Mouse (Mus musculus): ENCODE results near the gene Coro6. TPM values are rescaled to one million over a fixed set of nuclear protein-coding genes. Genes with fewer than 3 reads are reported as not detected.

Coro6 gene
- total RNA-seq, 2 experiments from 2014 or later: 203 to 217 TPM

- DNase-seq (ENCODE audit: low spot score): peak; percentile 79
These were observed 28.9 kb downstream of the Coro6 start for GRCm38 (mm10) chr11:77491123-77491501.

DNA sequence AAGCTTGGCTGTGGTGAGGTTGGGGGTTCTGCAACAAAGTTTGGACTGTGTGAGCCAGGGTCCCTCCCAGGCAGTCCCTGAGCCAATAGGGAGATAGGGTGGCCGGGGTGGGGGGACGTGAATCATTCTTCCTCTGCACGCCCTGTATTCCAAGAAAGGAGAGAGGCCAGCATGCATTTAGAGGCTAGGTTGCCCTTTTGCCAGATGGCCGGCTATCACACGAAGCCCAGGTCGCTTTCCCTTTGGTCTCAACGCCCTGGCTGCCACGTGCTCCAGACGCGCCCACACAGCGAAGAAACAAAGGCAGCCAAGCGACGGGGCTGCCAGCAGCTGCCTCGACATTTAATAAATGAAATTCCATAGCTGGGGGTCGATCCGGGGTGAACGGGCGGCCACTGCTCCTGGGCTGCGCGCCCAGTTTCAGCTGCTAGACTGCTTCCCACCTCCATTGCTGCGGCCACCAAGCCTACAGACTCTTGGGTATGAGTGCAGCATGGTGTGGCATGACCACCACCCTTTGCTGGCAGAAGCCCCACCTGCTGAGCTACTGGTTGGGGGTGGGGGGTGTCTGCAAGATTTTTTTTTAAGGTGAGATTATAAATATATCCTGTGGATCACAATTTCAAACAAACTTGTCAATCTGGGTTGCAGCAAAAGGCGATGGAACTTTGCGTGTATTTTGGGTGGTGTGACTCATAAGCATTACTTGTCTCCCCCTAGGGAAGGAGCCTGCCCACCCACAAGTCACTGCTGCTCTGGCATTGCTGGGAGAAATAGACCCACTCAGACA, 29.5 kb downstream of the Coro6 start:
- intact Hi-C loops (cut with DNase I): loop anchor here (1.0 kb wide), 1 partner anchor 10 kb away; no protein-coding TSS in a partner anchor
- peak; percentile 71 for DNase-seq (ENCODE audit: low spot score)

More at GRCm38 (mm10) chr11:77491123-77491501, 28.9 kb downstream of the Coro6 start:
- intact Hi-C loops (cut with DNase I): loop anchor here (1.0 kb wide), 1 partner anchor 10 kb away; no protein-coding TSS in a partner anchor

- intact Hi-C loops (cut with DNase I): no loop called here
These were observed 30.2 kb downstream of the Coro6 start for GRCm38 (mm10) chr11:77492311-77492871.

DNA sequence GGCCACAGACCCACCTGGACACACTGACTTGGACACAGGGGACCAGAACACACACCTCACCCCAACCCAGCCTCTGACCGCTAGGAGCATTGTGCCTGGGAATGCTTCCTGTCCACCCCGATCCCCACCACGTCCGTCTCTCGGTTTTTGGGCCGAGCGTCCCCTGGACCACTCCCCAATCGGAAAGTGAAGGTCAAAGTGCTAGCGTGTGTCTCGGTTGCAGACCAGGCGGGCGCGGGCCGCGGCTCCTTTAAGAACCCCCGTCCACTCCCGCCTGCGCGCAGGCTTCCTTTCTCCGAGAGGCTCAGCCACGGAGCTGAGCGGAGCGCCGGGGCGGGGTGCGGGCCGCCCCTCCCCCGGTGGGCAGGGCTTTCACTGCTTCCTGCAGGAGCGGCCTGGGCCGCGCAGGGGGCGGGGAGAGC, 30.7 kb downstream of the Coro6 start:
- DNase-seq (ENCODE audit: low spot score): peak; percentile 92
- intact Hi-C loops (cut with DNase I): no loop called here

More at GRCm38 (mm10) chr11:77492311-77492871, 30.2 kb downstream of the Coro6 start:
- DNase-seq (ENCODE audit: low spot score): no peak

DNA sequence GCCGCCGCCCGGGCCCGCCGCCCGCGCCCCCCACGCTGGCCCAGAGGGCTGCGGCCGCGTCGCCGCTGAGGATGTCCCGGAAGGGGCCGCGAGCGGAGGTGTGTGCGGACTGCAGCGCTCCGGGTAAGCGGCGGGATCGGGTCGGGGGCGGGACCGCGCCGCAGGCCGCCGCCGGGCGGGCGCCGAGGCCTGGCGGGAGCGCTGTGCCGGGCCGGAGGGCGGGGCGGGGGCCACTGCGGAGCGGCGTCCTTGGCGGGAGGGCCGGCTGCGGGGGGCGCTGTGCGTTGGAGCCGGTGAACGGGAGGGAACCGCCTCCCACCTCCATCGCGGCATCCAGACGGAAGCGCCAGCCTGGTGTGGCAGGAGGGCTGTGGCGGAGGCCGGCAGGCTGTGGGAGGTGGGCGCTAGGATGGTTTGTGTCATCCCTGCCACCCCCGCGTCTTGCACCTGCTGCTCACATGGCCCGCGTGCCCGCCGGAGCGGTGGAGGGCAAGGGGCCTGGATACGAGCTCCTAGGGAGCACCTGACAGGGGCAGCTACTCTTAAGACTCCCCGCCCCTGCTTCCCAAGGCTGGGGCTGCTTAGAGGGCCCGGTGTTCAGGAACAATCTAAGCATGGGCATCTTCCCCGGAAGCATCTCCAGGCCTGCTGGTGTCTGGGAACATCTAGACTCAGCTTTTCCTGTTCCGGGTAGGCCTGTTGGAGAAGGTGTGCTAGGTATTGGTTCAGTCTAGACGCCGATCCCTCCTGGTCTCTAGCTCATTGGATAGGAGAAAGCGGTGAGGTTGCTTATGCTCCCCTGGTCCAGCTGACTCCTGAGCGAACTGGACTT, 31.5 kb downstream of the Coro6 start, which contains the start of gene Git1:
Gene Git1 (plus strand): TSS at position 51 of the 832 bp plus-strand sequence.
- no peak for DNase-seq (ENCODE audit: low spot score)
- intact Hi-C loops (cut with DNase I): no loop called here

- intact Hi-C loops (cut with DNase I): no loop called here
- no peak for DNase-seq (ENCODE audit: low spot score)
These were observed 32.1 kb downstream of the Coro6 start for GRCm38 (mm10) chr11:77494344-77494676.

GRCm38 (mm10) chr11:77494782-77495181, 32.6 kb downstream of the Coro6 start:
- DNase-seq (ENCODE audit: low spot score): no peak
- intact Hi-C loops (cut with DNase I): no loop called here

- intact Hi-C loops (cut with DNase I): no loop called here
- DNase-seq (ENCODE audit: low spot score): no peak
These were observed 33.3 kb downstream of the Coro6 start for GRCm38 (mm10) chr11:77495507-77495906.

DNA sequence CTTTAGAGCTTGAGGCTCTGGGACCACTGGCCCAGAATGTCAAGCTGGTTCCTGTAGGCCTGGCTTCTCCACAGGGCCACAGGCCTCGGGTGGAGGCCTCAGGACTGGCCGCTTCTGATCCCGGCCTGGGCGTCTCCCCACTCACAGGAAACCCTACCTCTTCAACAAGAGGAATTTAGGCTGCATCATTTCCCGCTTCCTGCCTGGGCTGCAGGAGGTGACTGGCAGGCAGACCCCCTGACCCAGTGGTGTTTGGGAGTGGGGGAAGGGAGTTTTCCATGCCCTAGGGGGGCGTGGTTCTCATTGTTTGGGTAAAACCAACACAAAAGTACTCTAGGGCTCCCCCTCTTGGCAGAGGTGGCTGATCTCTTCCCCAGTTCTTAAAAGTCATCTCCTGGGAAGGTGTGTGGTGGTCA, 35.1 kb downstream of the Coro6 start:
- DNase-seq (ENCODE audit: low spot score): peak; percentile 80
- intact Hi-C loops (cut with DNase I): no loop called here

DNA sequence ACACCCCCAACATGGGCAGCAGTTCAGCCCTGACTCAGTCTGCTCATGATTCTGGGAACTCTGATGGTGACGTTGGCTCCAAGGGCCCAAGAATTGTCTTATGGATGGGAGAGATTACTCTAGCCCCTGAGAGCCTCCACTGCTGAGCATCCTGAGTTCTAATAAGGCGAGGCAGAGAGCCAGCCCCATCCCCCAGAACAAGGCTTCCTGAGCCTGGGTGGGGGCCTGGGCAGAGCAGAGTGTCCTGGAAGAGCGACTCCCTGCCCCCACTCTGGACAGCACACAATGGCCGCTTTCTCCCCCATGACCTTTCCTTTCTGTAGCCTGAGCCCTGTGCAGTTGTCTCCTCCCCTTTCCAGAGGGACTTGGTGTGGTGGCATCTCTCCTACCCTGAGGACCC, 35.6 kb downstream of the Coro6 start:
- no peak for DNase-seq (ENCODE audit: low spot score)
- intact Hi-C loops (cut with DNase I): no loop called here

- intact Hi-C loops (cut with DNase I): no loop called here
These were observed 36.3 kb downstream of the Coro6 start for GRCm38 (mm10) chr11:77498261-77499139.

DNA sequence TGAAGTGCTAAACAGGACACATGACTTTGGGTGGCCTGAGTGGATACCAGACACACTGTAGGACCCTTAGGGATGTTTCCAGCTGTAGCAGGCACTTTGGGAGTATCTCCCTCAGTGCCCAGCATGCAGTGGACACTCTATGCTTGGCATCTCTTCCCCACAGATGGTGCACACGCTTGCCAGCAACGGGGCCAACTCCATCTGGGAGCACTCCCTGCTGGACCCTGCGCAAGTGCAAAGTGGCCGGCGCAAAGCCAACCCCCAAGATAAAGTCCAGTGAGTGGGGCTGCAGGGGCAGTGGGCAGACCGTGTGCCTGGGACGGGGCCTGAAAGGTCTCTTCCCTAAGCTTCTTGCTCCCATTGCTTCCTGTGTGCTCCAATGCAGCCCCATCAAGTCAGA, 37.1 kb downstream of the Coro6 start:
- DNase-seq (ENCODE audit: low spot score): no peak

More at GRCm38 (mm10) chr11:77498261-77499139, 36.3 kb downstream of the Coro6 start:
- no peak for DNase-seq (ENCODE audit: low spot score)

GRCm38 (mm10) chr11:77500361-77501325, 38.4 kb downstream of the Coro6 start:
- DNase-seq (ENCODE audit: low spot score): no peak
- intact Hi-C loops (cut with DNase I): loop anchor here (1.0 to 2.0 kb wide), 2 partner anchors 9 to 184 kb away; no protein-coding TSS in a partner anchor

More for the DNA sequence above, 37.1 kb downstream of the Coro6 start:
- intact Hi-C loops (cut with DNase I): no loop called here

DNA sequence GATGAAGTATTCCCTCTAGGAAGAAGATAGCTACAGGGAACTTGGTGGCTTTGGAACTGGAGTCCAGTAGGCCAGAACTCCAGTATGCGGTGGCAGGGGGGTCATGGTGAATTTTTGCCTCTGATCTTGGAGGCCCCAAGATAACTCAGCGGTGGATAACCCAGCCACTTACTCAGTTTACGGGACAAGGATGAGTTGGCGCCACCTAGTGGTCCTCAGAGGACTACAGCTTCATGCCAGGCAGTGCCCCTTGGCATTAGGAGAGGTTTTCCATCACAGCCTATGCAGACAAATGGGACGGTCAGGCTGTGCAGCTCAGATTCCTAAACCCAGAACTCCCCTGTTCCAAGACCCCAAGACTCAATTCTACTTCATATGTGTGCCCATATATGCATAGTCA, 39.2 kb downstream of the Coro6 start:
- DNase-seq (ENCODE audit: low spot score): no peak
- intact Hi-C loops (cut with DNase I): loop anchor here (1.0 to 2.0 kb wide), 2 partner anchors 10 to 185 kb away; no protein-coding TSS in a partner anchor

GRCm38 (mm10) chr11:77501971-77502370, 39.8 kb downstream of the Coro6 start:
- intact Hi-C loops (cut with DNase I): loop anchor here (1.0 to 2.0 kb wide), 2 partner anchors 11 to 185 kb away; no protein-coding TSS in a partner anchor
- no peak for DNase-seq (ENCODE audit: low spot score)

DNA sequence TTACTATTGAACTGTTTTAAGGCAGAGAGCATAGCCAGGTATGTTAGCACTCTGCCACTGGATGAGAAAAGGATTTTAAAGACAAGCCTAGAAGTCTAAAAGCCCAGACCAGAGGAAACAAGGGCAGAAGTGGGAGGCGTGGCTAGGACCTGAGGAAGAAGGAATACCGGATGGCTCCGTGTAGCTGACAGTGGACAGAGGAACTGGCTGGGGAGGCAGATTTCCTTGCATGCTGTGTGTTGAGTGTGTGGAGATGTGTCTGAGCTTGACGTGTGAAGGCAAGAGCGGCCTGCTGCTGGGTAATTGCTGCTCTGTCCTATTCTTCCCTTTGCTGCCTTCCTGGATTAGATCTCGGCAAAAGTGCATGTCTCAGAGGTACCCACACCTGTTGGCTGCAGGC, 40.3 kb downstream of the Coro6 start:
- DNase-seq (ENCODE audit: low spot score): no peak
- intact Hi-C loops (cut with DNase I): no loop called here

DNA sequence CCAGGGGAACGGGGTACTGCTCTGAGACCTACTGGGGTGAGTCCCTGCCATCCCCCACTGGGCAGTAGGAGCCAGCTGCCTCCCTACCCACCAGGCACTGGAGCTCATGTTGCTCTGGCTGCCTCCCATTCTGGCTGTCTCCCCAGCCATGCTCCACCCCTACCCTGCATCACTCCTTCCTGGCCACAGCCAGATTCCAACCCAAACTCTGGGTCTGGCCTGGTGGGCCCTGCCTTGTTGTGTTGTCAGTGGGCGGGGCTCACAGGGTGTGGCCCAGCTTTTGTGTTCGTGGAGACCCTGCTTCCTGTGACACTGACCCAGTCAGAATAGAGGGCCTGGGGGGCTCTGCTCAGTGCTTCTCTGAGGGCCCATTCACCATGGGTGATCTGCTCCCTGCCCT, 41.3 kb downstream of the Coro6 start:
- peak; percentile 54 for DNase-seq (ENCODE audit: low spot score)
- intact Hi-C loops (cut with DNase I): no loop called here

DNA sequence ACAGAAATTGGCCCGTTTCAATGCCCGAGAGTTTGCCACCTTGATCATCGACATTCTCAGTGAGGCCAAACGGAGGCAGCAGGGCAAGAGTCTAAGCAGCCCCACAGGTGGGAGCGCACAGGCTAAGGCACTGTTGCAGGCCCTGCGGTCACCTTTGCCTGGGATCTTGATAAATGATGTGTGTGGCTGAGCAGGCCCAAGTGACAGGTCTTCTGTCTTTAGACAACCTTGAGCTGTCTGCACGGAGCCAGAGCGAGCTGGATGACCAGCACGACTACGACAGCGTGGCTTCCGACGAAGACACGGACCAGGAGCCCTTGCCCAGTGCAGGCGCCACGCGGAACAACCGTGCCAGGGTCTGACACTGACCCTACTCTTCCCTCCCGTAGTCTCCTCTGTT, 42.2 kb downstream of the Coro6 start:
- intact Hi-C loops (cut with DNase I): no loop called here
- no peak for DNase-seq (ENCODE audit: low spot score)
